Mouse (Mus musculus) liver, adult 2 months (tissue): ENCODE measurements at regions not wholly inside any gene's neighbourhood (a gene's known extent, or its start where the extent isn't known, plus 50 kb on each side); places are given as distances from the start of the nearest gene placed in this dataset.

ENCODE experiments used
- DNase-seq: peaks from one replicate; pipeline ENCODE4 v3.0.0-alpha.2; 2011; ENCODE audit warnings: low read depth, low spot score; ENCODE audit errors: extremely low read depth
- H3K27ac ChIP-seq: fragments of 200-500 bp; replicated peaks from 2 replicates; pipeline ENCODE4 v1.5.1; 2012; ENCODE audit warnings: low read depth, mild to moderate bottlenecking, control low read depth, inconsistent platforms, low read length; ENCODE audit not compliant: insufficient read depth
- H3K27me3 ChIP-seq: fragments of 200-500 bp; 2 replicates; pipeline ENCODE4 v1.6.1; 2012; ENCODE audit warnings: mild to moderate bottlenecking, moderate library complexity, low read length, inconsistent platforms; ENCODE audit not compliant: control insufficient read depth, insufficient read depth
- H3K36me3 ChIP-seq: fragments of 200-500 bp; 2 replicates; pipeline ENCODE4 v1.6.1; 2012; ENCODE audit warnings: low read length, inconsistent platforms; ENCODE audit not compliant: control insufficient read depth, insufficient read depth
- H3K4me1 ChIP-seq: fragments of 200-500 bp; 2 replicates; pipeline ENCODE4 v1.6.1; 2011; ENCODE audit warnings: low read length; ENCODE audit not compliant: control insufficient read depth, insufficient read depth
- H3K4me3 ChIP-seq: fragments of 200-500 bp; 2 replicates; pipeline ENCODE4 v1.5.1; 2011; ENCODE audit warnings: low read depth, mild to moderate bottlenecking, control low read depth, low read length, moderate library complexity; ENCODE audit not compliant: insufficient read depth
- H3K79me2 ChIP-seq: fragments of 200-500 bp; 2 replicates; pipeline ENCODE4 v1.6.1; 2012; ENCODE audit warnings: inconsistent platforms, mild to moderate bottlenecking, low read length, moderate library complexity; ENCODE audit not compliant: control insufficient read depth, insufficient read depth
- H3K9ac ChIP-seq: fragments of 200-500 bp; 2 replicates; pipeline ENCODE4 v1.6.1; 2012; ENCODE audit warnings: low read depth, mild to moderate bottlenecking, control low read depth, inconsistent platforms, low read length
- CTCF ChIP-seq: fragments of 200-500 bp; IDR thresholded peaks from 2 replicates; pipeline ENCODE4 v1.5.1; 2011; ENCODE audit warnings: low read depth, low read length, control low read depth
- POLR2A ChIP-seq: fragments of 200-500 bp; IDR thresholded peaks from 2 replicates; pipeline ENCODE4 v1.6.1; 2011; ENCODE audit warnings: low read length, control low read depth; ENCODE audit not compliant: insufficient read depth; ENCODE audit errors: extremely low read depth
- WGBS: fragments of 180-500 bp; shearing (Covaris S2); methylation state at CpG from one replicate; pipeline ENCODE4 v1.1.7; 2018; 5-methylcytosine and 5-hydroxymethylcytosine counted together

GRCm38 (mm10) chr3:115553848-115554515, 160.9 kb downstream of the S1pr1 start:
- 57% methylated on average over 10 of the region's 10 CpGs for WGBS
- TF ChIP-seq POLR2A: no peak
- TF ChIP-seq CTCF: no peak
- DNase-seq: no peak

DNA sequence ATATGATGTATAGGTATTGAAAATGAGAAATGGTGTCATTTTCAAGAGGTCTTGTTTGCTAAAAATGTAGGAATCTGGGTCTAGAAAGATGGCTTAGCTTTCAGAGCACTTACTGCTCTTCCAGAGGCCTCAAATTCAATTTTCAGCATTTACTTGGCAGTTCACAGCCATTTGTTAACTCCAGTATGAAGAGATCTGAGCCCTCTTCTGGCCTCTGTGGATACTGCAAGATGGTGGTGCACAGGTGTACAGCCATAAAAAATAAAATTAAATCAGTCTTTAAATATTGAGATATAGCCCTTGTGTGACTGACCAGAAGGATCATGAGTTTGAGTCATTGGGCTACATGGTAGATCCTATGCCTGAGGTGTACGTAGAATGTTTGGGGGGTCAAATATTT, 173.1 kb downstream of the S1pr1 start:
- TF ChIP-seq CTCF: no peak
- no peak for TF ChIP-seq POLR2A

More at GRCm38 (mm10) chr3:115553848-115554515, 160.9 kb downstream of the S1pr1 start:
- H3K79me2 ChIP-seq: no peaks in the 10 kb centered on the region
- no peak overlapping the region for H3K27ac ChIP-seq
- no peak overlapping the region for H3K9ac ChIP-seq
- no peak overlapping the region for H3K4me3 ChIP-seq
- H3K27me3 ChIP-seq: no peaks in the 10 kb centered on the region
- no peaks in the 10 kb centered on the region for H3K4me1 ChIP-seq
- H3K36me3 ChIP-seq: no peaks in the 10 kb centered on the region

GRCm38 (mm10) chr3:115538355-115538754, 176.5 kb downstream of the S1pr1 start:
- no peaks in the 10 kb centered on the region for H3K79me2 ChIP-seq
- 71% methylated on average over 6 of the region's 6 CpGs for WGBS
- no peaks in the 10 kb centered on the region for H3K27me3 ChIP-seq
- H3K4me1 ChIP-seq: no peaks in the 10 kb centered on the region
- DNase-seq: no peak
- no peak overlapping the region for H3K4me3 ChIP-seq
- H3K27ac ChIP-seq: no peak overlapping the region
- H3K9ac ChIP-seq: no peak overlapping the region
- no peak for TF ChIP-seq CTCF
- no peak for TF ChIP-seq POLR2A
- H3K36me3 ChIP-seq: no peaks in the 10 kb centered on the region

More for the DNA sequence above, 173.1 kb downstream of the S1pr1 start:
- DNase-seq: peak; percentile 4
- Histone ChIP-seq H3K36me3 (no peaks in the 10 kb centered on the region), H3K27ac (no peak overlapping the region), H3K79me2 (no peaks in the 10 kb centered on the region), H3K27me3 (0 out of 2 replicates have a peak, but pooled peaks cover 3% of the 10 kb centered on the region), H3K4me3 (no peak overlapping the region), H3K9ac (no peak overlapping the region), H3K4me1 (no peaks in the 10 kb centered on the region)
- 87% methylated on average over 1 of the region's 1 CpGs for WGBS

DNA sequence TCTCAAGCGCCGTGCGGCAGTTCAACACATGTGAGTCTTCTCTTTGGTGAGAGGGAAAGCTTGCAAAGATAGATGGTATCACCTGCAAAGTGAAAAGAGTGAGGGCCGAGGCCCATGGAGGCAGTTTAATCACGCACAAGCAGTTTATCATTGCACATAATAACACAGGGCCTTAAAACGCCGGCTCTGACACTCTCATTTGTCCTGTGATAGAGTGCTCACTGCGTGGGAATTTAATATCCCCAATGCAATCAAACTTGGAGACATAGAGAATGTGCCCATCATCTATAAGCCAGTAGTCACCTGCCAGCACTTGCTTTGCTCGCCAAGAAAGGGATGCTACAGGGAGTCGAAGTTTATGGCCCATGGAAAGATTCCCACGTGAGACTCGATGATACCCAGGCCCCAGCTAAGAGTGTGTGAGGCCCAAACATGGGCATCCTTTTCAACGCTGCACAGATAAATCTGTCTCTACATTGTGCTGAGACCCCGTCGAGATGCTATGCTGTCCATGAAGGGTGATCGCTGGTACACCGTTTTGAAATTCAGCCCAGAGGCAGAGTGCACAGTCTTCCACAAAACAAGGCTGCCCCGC, 182.6 kb downstream of the S1pr1 start:
- no peaks in the 10 kb centered on the region for H3K79me2 ChIP-seq
- TF ChIP-seq POLR2A (no peak), CTCF (no peak)

GRCm38 (mm10) chr3:115530441-115530840, 184.4 kb downstream of the S1pr1 start:
- Histone ChIP-seq H3K79me2 (no peaks in the 10 kb centered on the region), H3K4me3 (no peak overlapping the region), H3K27me3 (no peaks in the 10 kb centered on the region), H3K36me3 (no peaks in the 10 kb centered on the region), H3K4me1 (no peaks in the 10 kb centered on the region), H3K9ac (no peak overlapping the region), H3K27ac (no peak overlapping the region)
- no peak for DNase-seq
- no peak for TF ChIP-seq CTCF
- TF ChIP-seq POLR2A: no peak
- WGBS: 86% methylated on average over 3 of the region's 3 CpGs

More for the DNA sequence above, 182.6 kb downstream of the S1pr1 start:
- Histone ChIP-seq H3K4me3 (no peak overlapping the region), H3K4me1 (no peaks in the 10 kb centered on the region), H3K27ac (no peak overlapping the region), H3K27me3 (no peaks in the 10 kb centered on the region), H3K36me3 (no peaks in the 10 kb centered on the region), H3K9ac (no peak overlapping the region)
- DNase-seq: no peak
- 89% methylated on average over 18 of the region's 18 CpGs for WGBS

DNA sequence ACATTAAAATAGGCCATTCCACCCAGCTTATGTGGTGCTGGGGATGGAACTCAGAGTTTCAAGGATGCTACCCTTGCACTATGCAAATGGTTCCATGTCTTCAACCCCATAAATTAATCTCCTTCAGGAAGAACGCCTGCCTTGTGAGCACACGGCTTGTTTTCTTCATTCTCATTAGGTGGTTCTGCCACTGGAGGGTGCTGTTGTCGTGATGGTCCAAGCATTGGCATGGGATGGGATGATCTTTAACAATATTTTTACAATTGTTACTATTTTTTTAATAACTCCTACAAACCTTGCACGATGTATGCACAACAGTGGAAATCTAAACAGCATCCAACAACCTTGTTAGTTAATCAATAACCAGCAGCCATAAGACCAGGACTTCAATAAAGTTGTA, 185.0 kb downstream of the S1pr1 start:
- TF ChIP-seq POLR2A (no peak), CTCF (peak; percentile 33; the same call in 1 of the 2 replicates)
- no peak for DNase-seq
- no peaks in the 10 kb centered on the region for H3K27me3 ChIP-seq
- no peak overlapping the region for H3K9ac ChIP-seq
- no peaks in the 10 kb centered on the region for H3K36me3 ChIP-seq
- 35% methylated on average over 4 of the region's 4 CpGs for WGBS
- no peaks in the 10 kb centered on the region for H3K4me1 ChIP-seq
- H3K79me2 ChIP-seq: no peaks in the 10 kb centered on the region
- no peak overlapping the region for H3K4me3 ChIP-seq
- H3K27ac ChIP-seq: no peak overlapping the region
